Mouse (Mus musculus): Measurements from ENCODE around the gene Olfr694. TPM values are rescaled to one million over a fixed set of nuclear protein-coding genes. Genes with fewer than 3 reads are reported as not detected.

Gene Olfr694
- total and polyA plus RNA-seq, 3 experiments, result 0.16 TPM; not detected in 2

DNA sequence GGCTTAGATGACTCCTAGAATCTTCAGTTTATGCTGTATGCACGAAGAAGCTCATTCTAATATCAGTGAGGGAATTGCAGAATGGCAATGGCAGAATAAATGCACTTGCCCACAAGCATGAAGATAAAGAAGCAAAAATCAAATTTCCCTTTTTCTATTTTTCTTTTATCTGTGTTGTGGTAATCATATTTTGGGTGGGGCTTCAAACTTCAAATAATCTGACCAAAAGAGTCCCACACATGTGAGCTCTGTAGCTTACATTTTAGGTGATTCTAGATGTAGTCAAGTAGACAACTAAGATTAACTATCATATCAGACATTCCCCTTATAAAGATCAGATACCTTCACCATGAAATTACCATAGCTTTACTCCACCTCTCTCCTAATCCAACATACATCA lies 41.8 kb downstream of the Olfr694 start:
- peaks cover 2% of the 10 kb centered on the region; the same call in 1 of the 2 replicates for H3K9me3 ChIP-seq (replicated peaks)
- H3K36me3 ChIP-seq (replicated peaks), result no peaks in the 10 kb centered on the region
- no peak for DNase-seq (ENCODE audit: low spot score)
- H3K4me1 ChIP-seq (ENCODE audit: insufficient read depth, low read depth, low read length), result peaks cover 50% of the 10 kb centered on the region
- TF ChIP-seq GATA2 (IDR thresholded peaks at IDR 0.05; ENCODE audit: borderline replicate concordance, low read depth, low read length), result no peak
- TF ChIP-seq GATA1 (IDR thresholded peaks at IDR 0.05; ENCODE audit: borderline replicate concordance, low read length), result no peak
- no peak for TF ChIP-seq POLR2AphosphoS5 (IDR thresholded peaks at IDR 0.05; ENCODE audit: insufficient replicate concordance, low read depth, low read length)
- no peak for TF ChIP-seq CTCF (IDR thresholded peaks at IDR 0.05; ENCODE audit: low read depth, low read length)
- no peak for TF ChIP-seq TAL1 (conservative IDR thresholded peaks at IDR 0.05; ENCODE audit: low read depth, low read length)
- no peak for ATAC-seq (ENCODE audit: extremely low read depth, insufficient number of reproducible peaks, low FRiP score, poor library complexity, severe bottlenecking)
- no peak overlapping the region for H3K4me3 ChIP-seq (ENCODE audit: low read depth, low read length)
- H3K27me3 ChIP-seq (ENCODE audit: insufficient read depth, low read length), result no peaks in the 10 kb centered on the region

DNA sequence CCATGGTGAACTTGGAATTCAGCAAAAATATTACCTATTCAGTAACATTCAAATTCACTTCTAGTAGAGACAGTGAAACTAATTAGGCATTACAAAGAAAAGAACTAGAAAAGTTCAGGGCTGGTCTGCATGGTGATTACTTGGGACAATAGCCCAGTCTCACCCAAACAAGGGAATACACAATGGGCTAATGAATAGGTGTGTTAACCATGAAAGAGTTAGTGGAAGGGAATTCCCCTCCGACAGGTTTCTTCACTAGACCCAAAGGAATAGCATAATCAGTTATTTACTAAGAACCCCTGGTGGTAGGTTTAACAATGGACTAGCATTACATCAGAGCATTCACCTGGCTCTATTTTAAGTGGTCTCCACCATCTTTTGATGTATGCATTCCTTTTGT lies 46.4 kb downstream of the Olfr694 start:
- no peak for DNase-seq (ENCODE audit: low spot score)
- 0 out of 2 replicates have a peak, but pooled peaks cover 2% of the 10 kb centered on the region for H3K9me3 ChIP-seq (replicated peaks)
- peaks cover 22% of the 10 kb centered on the region for H3K4me1 ChIP-seq (ENCODE audit: insufficient read depth, low read depth, low read length)
- H3K4me3 ChIP-seq (ENCODE audit: low read depth, low read length), result no peak overlapping the region
- no peak for ATAC-seq (ENCODE audit: extremely low read depth, insufficient number of reproducible peaks, low FRiP score, poor library complexity, severe bottlenecking)
- TF ChIP-seq POLR2AphosphoS5 (IDR thresholded peaks at IDR 0.05; ENCODE audit: insufficient replicate concordance, low read depth, low read length), result no peak
- TF ChIP-seq CTCF (IDR thresholded peaks at IDR 0.05; ENCODE audit: low read depth, low read length), result no peak
- no peak for TF ChIP-seq GATA1 (IDR thresholded peaks at IDR 0.05; ENCODE audit: borderline replicate concordance, low read length)
- no peak for TF ChIP-seq TAL1 (conservative IDR thresholded peaks at IDR 0.05; ENCODE audit: low read depth, low read length)
- TF ChIP-seq GATA2 (IDR thresholded peaks at IDR 0.05; ENCODE audit: borderline replicate concordance, low read depth, low read length), result no peak
- H3K36me3 ChIP-seq (replicated peaks), result no peaks in the 10 kb centered on the region
- H3K27me3 ChIP-seq (ENCODE audit: insufficient read depth, low read length), result no peaks in the 10 kb centered on the region

DNA sequence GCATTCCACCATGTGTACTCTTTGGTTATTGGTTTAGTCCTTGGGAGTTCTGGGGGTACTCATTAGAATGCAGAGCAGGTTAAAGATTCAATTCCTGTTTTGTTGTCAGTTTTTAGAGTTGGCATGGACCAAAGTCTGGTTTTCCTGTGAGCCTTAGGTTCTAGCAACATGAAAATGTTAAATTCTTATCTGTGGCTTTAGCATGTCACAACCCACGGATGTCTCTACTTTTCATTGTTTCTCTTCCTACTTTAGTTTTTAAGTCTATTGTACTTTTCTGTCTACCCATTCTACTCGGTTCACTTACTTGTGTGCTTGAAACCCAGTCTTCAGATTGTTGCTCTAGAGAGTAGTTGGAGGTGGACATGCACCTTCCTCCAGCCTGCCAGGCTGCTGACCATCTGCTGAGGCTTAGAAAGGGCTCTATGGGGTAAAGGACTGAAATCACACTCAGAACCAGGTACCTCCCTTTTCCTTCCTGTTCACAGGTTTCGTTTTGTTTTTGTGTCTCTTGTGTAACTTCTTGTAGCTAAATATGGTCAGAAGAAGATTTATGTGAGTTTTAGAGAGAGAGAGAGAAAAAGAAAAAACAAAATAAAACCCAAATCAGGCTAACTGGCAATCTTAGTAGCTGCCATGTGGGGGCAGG lies 47.3 kb downstream of the Olfr694 start:
- H3K4me3 ChIP-seq (ENCODE audit: low read depth, low read length), result no peak overlapping the region

DNA sequence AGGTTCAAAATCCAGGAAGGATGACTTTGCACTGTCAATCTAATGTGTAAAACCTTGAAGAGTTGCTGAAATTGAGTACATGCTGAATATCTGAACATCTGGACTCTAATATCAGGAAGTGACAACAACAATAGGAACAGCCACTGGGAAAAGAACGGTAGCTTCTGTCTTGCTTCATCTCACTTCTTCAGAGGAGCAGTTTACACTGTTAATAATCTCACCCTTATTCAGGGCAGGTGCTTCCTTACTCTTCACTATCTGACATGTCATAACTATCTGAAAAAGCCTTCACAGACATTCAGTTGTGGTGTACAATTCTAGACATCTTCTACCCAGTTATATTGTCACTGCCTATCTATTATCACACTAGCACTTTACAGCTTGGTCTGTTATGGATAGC lies 50.8 kb downstream of the Olfr694 start:
- no peaks in the 10 kb centered on the region for H3K36me3 ChIP-seq (replicated peaks)
- DNase-seq (ENCODE audit: low spot score) (no peak), ATAC-seq (ENCODE audit: extremely low read depth, insufficient number of reproducible peaks, low FRiP score, poor library complexity, severe bottlenecking) (peak; percentile 79)
- no peak for TF ChIP-seq TAL1 (conservative IDR thresholded peaks at IDR 0.05; ENCODE audit: low read depth, low read length)
- no peak for TF ChIP-seq POLR2AphosphoS5 (IDR thresholded peaks at IDR 0.05; ENCODE audit: insufficient replicate concordance, low read depth, low read length)
- TF ChIP-seq GATA1 (IDR thresholded peaks at IDR 0.05; ENCODE audit: borderline replicate concordance, low read length), result no peak
- no peak for TF ChIP-seq GATA2 (IDR thresholded peaks at IDR 0.05; ENCODE audit: borderline replicate concordance, low read depth, low read length)
- TF ChIP-seq CTCF (IDR thresholded peaks at IDR 0.05; ENCODE audit: low read depth, low read length), result no peak
- H3K9me3 ChIP-seq (replicated peaks), result 0 out of 2 replicates have a peak, but pooled peaks cover 2% of the 10 kb centered on the region
- no peak overlapping the region for H3K4me3 ChIP-seq (ENCODE audit: low read depth, low read length)
- H3K27me3 ChIP-seq (ENCODE audit: insufficient read depth, low read length), result no peaks in the 10 kb centered on the region
- H3K4me1 ChIP-seq (ENCODE audit: insufficient read depth, low read depth, low read length), result peaks cover 17% of the 10 kb centered on the region

More for the DNA sequence above, 47.3 kb downstream of the Olfr694 start:
- no peaks in the 10 kb centered on the region for H3K36me3 ChIP-seq (replicated peaks)
- peaks cover 14% of the 10 kb centered on the region for H3K4me1 ChIP-seq (ENCODE audit: insufficient read depth, low read depth, low read length)
- DNase-seq (ENCODE audit: low spot score) (no peak), ATAC-seq (ENCODE audit: extremely low read depth, insufficient number of reproducible peaks, low FRiP score, poor library complexity, severe bottlenecking) (no peak)
- TF ChIP-seq GATA2 (IDR thresholded peaks at IDR 0.05; ENCODE audit: borderline replicate concordance, low read depth, low read length) (no peak), POLR2AphosphoS5 (IDR thresholded peaks at IDR 0.05; ENCODE audit: insufficient replicate concordance, low read depth, low read length) (no peak), CTCF (IDR thresholded peaks at IDR 0.05; ENCODE audit: low read depth, low read length) (no peak), GATA1 (IDR thresholded peaks at IDR 0.05; ENCODE audit: borderline replicate concordance, low read length) (no peak), TAL1 (conservative IDR thresholded peaks at IDR 0.05; ENCODE audit: low read depth, low read length) (no peak)
- 0 out of 2 replicates have a peak, but pooled peaks cover 2% of the 10 kb centered on the region for H3K9me3 ChIP-seq (replicated peaks)
- H3K27me3 ChIP-seq (ENCODE audit: insufficient read depth, low read length), result no peaks in the 10 kb centered on the region

DNA sequence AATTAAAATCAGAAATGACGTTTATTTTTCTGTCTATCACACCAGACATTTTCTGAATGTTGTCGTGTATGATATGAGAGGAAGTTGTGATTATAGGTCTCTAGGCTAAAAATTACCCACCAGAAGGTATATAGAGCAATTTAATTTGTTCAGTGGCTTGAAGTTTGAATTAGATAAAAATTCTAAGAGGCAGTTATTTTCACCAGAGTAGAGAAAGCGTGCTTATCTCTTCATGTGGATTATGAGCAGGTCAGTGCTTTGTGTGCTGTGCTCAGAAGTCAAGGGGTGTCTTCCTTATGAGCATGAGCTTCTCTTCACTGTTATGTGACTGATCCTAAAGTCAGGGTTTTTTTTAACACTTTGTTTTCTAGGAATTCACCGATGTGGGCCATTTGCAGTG lies 56.1 kb downstream of the Olfr694 start:
- Histone ChIP-seq H3K36me3 (replicated peaks) (no peaks in the 10 kb centered on the region), H3K4me1 (ENCODE audit: insufficient read depth, low read depth, low read length) (peaks cover 18% of the 10 kb centered on the region), H3K27me3 (ENCODE audit: insufficient read depth, low read length) (no peaks in the 10 kb centered on the region), H3K9me3 (replicated peaks) (no peaks in the 10 kb centered on the region), H3K4me3 (ENCODE audit: low read depth, low read length) (no peak overlapping the region)
- no peak for TF ChIP-seq POLR2AphosphoS5 (IDR thresholded peaks at IDR 0.05; ENCODE audit: insufficient replicate concordance, low read depth, low read length)
- no peak for TF ChIP-seq GATA1 (IDR thresholded peaks at IDR 0.05; ENCODE audit: borderline replicate concordance, low read length)
- TF ChIP-seq TAL1 (conservative IDR thresholded peaks at IDR 0.05; ENCODE audit: low read depth, low read length), result no peak
- no peak for TF ChIP-seq GATA2 (IDR thresholded peaks at IDR 0.05; ENCODE audit: borderline replicate concordance, low read depth, low read length)
- TF ChIP-seq CTCF (IDR thresholded peaks at IDR 0.05; ENCODE audit: low read depth, low read length), result no peak
- ATAC-seq (ENCODE audit: extremely low read depth, insufficient number of reproducible peaks, low FRiP score, poor library complexity, severe bottlenecking) (peak; percentile 88), DNase-seq (ENCODE audit: low spot score) (no peak)

Other genes starting within 250 kb of the Olfr694 start
- not detected in 2 replicates for gene Olfr693, start 11.2 kb downstream of the Olfr694 start, total RNA-seq (2014; fragmentation: Nextera tagmentation)
- 0.12 and 0.16 TPM in 2 replicates for gene Olfr693, start 11.2 kb downstream of the Olfr694 start, total RNA-seq (2017)
- not detected in 2 replicates for gene Olfr693, start 11.2 kb downstream of the Olfr694 start, polyA plus RNA-seq (2012)
- gene Olfr695, start 24.6 kb upstream of the Olfr694 start, total RNA-seq (2014; fragmentation: Nextera tagmentation), result not detected in 2 replicates
- 0.06 and 0.11 TPM in 2 replicates for gene Olfr695, start 24.6 kb upstream of the Olfr694 start, total RNA-seq (2017)
- gene Olfr695, start 24.6 kb upstream of the Olfr694 start, polyA plus RNA-seq (2012), result not detected in 2 replicates
- not detected in 2 replicates for gene Olfr697, start 50.6 kb upstream of the Olfr694 start, total RNA-seq (2014; fragmentation: Nextera tagmentation)
- 0.22 TPM in 1 of 2 replicates, not detected in the other for gene Olfr697, start 50.6 kb upstream of the Olfr694 start, total RNA-seq (2017)
- not detected in 2 replicates for gene Olfr697, start 50.6 kb upstream of the Olfr694 start, polyA plus RNA-seq (2012)
- not detected in 2 replicates for gene Olfr698, start 63.6 kb upstream of the Olfr694 start, total RNA-seq (2014; fragmentation: Nextera tagmentation)
- gene Olfr698, start 63.6 kb upstream of the Olfr694 start, total RNA-seq (2017), result 0.06 and 0.11 TPM in 2 replicates
- gene Olfr698, start 63.6 kb upstream of the Olfr694 start, polyA plus RNA-seq (2012), result not detected in 2 replicates
- not detected in 2 replicates for gene Olfr699, start 101.4 kb upstream of the Olfr694 start, total RNA-seq (2014; fragmentation: Nextera tagmentation)
- 0.06 and 0.11 TPM in 2 replicates for gene Olfr699, start 101.4 kb upstream of the Olfr694 start, total RNA-seq (2017)
- not detected in 2 replicates for gene Olfr699, start 101.4 kb upstream of the Olfr694 start, polyA plus RNA-seq (2012)
- gene Olfr700, start 117.0 kb upstream of the Olfr694 start, total RNA-seq (2014; fragmentation: Nextera tagmentation), result not detected in 2 replicates
- gene Olfr700, start 117.0 kb upstream of the Olfr694 start, total RNA-seq (2017), result not detected in 2 replicates
- gene Olfr700, start 117.0 kb upstream of the Olfr694 start, polyA plus RNA-seq (2012), result not detected in 2 replicates
- gene Olfr701, start 122.3 kb upstream of the Olfr694 start, total RNA-seq (2014; fragmentation: Nextera tagmentation), result not detected in 2 replicates
- 0.06 and 0.16 TPM in 2 replicates for gene Olfr701, start 122.3 kb upstream of the Olfr694 start, total RNA-seq (2017)
- gene Olfr701, start 122.3 kb upstream of the Olfr694 start, polyA plus RNA-seq (2012), result not detected in 2 replicates
- not detected in 2 replicates for gene Olfr702, start 142.1 kb upstream of the Olfr694 start, total RNA-seq (2014; fragmentation: Nextera tagmentation)
- gene Olfr702, start 142.1 kb upstream of the Olfr694 start, total RNA-seq (2017), result 0.11 TPM in 1 of 2 replicates, not detected in the other
- gene Olfr702, start 142.1 kb upstream of the Olfr694 start, polyA plus RNA-seq (2012), result not detected in 2 replicates
- gene Olfr703, start 151.5 kb upstream of the Olfr694 start, total RNA-seq (2014; fragmentation: Nextera tagmentation), result not detected in 2 replicates
- gene Olfr703, start 151.5 kb upstream of the Olfr694 start, total RNA-seq (2017), result not detected in 2 replicates
- not detected in 2 replicates for gene Olfr703, start 151.5 kb upstream of the Olfr694 start, polyA plus RNA-seq (2012)
- gene Olfr704, start 171.4 kb upstream of the Olfr694 start, total RNA-seq (2014; fragmentation: Nextera tagmentation), result not detected in 2 replicates
- 0.22 TPM in 1 of 2 replicates, not detected in the other for gene Olfr704, start 171.4 kb upstream of the Olfr694 start, total RNA-seq (2017)
- not detected in 2 replicates for gene Olfr704, start 171.4 kb upstream of the Olfr694 start, polyA plus RNA-seq (2012)
- not detected in 2 replicates for gene Olfr705, start 185.1 kb upstream of the Olfr694 start, total RNA-seq (2014; fragmentation: Nextera tagmentation)
- gene Olfr705, start 185.1 kb upstream of the Olfr694 start, total RNA-seq (2017), result 0.05 TPM in 1 of 2 replicates, not detected in the other
- not detected in 2 replicates for gene Olfr705, start 185.1 kb upstream of the Olfr694 start, polyA plus RNA-seq (2012)
- gene Olfr706, start 196.3 kb upstream of the Olfr694 start, total RNA-seq (2014; fragmentation: Nextera tagmentation), result not detected in 2 replicates
- 0.06 TPM in 1 of 2 replicates, not detected in the other for gene Olfr706, start 196.3 kb upstream of the Olfr694 start, total RNA-seq (2017)
- not detected in 2 replicates for gene Olfr706, start 196.3 kb upstream of the Olfr694 start, polyA plus RNA-seq (2012)
- gene Olfr707, start 209.4 kb upstream of the Olfr694 start, total RNA-seq (2014; fragmentation: Nextera tagmentation), result not detected in 2 replicates
- not detected in 2 replicates for gene Olfr707, start 209.4 kb upstream of the Olfr694 start, total RNA-seq (2017)
- not detected in 2 replicates for gene Olfr707, start 209.4 kb upstream of the Olfr694 start, polyA plus RNA-seq (2012)
- gene Olfr1532-ps1, start 216.2 kb upstream of the Olfr694 start, total RNA-seq (2014; fragmentation: Nextera tagmentation), result not detected in 2 replicates
- gene Olfr1532-ps1, start 216.2 kb upstream of the Olfr694 start, total RNA-seq (2017), result not detected in 2 replicates
- not detected in 2 replicates for gene Olfr1532-ps1, start 216.2 kb upstream of the Olfr694 start, polyA plus RNA-seq (2012)
- gene Olfr709-ps1, start 240.4 kb upstream of the Olfr694 start, total RNA-seq (2014; fragmentation: Nextera tagmentation), result not detected in 2 replicates
- gene Olfr709-ps1, start 240.4 kb upstream of the Olfr694 start, total RNA-seq (2017), result 0.05 and 0.06 TPM in 2 replicates
- not detected in 2 replicates for gene Olfr709-ps1, start 240.4 kb upstream of the Olfr694 start, polyA plus RNA-seq (2012)